In genomic region chr12:53124131-53124530, GRCm38 (mm10) we compare ENCODE assay signal across 8 mouse cellular contexts.
DNase-seq lines count a peak whose midpoint lies in the region; ATAC-seq lines count a peak whose summit lies in the region.

No protein-coding gene starts in this region.

- no peak overlapping the region for H3K4me3 ChIP-seq in heart, embryonic 13.5 days
- H3K4me3 ChIP-seq in midbrain, embryonic 15.5 days: no peak overlapping the region

- peak; percentile 19 for DNase-seq in cerebellum, adult 9-10 months
- DNase-seq in cerebellum, adult 9-11 months: no peak
- peak; percentile 52 for DNase-seq in Muller cell, postnatal 12 days (ENCODE audit: inconsistent ontology term)
- peak; percentile 29 to 35 for DNase-seq in kidney, postnatal 4 days
- DNase-seq in T-cell, adult 2 months (ENCODE audit: low spot score): no peak
- no peak for DNase-seq in thymus, postnatal 4 days

- peaks cover 9% of the 10 kb centered on the region for H3K36me3 ChIP-seq in heart, embryonic 13.5 days
- H3K36me3 ChIP-seq in midbrain, embryonic 15.5 days (replicated peaks): no peaks in the 10 kb centered on the region

- peak overlapping the region; percentile 15; the same call in 1 of the 2 replicates for H3K4me2 ChIP-seq in heart, embryonic 13.5 days
- H3K4me2 ChIP-seq in midbrain, embryonic 15.5 days: peak overlapping the region; percentile 23

- H3K27ac ChIP-seq in heart, embryonic 13.5 days (replicated peaks): no peak overlapping the region
- peak overlapping the region; percentile 61 for H3K27ac ChIP-seq in midbrain, embryonic 15.5 days

- 60% methylated on average over 7 of the region's 7 CpGs for WGBS in heart, embryonic 13.5 days
- WGBS in midbrain, embryonic 15.5 days: 33% methylated on average over 7 of the region's 7 CpGs

- H3K9me3 ChIP-seq in heart, embryonic 13.5 days: no peaks in the 10 kb centered on the region
- H3K9me3 ChIP-seq in midbrain, embryonic 15.5 days: no peaks in the 10 kb centered on the region

- no peak overlapping the region for H3K9ac ChIP-seq in heart, embryonic 13.5 days
- H3K9ac ChIP-seq in midbrain, embryonic 15.5 days: 0 out of 2 replicates have a peak overlapping the region, but pooled peaks have one; percentile 0

- H3K27me3 ChIP-seq in heart, embryonic 13.5 days (replicated peaks): no peaks in the 10 kb centered on the region
- H3K27me3 ChIP-seq in midbrain, embryonic 15.5 days (replicated peaks): no peaks in the 10 kb centered on the region

- H3K4me1 ChIP-seq in heart, embryonic 13.5 days: peaks cover 14% of the 10 kb centered on the region
- peaks cover 24% of the 10 kb centered on the region for H3K4me1 ChIP-seq in midbrain, embryonic 15.5 days

- no peak for ATAC-seq in heart, embryonic 13.5 days (ENCODE audit: extremely low read depth, insufficient number of reproducible peaks, low FRiP score, low TSS enrichment)
- peak; percentile 69 for ATAC-seq in midbrain, embryonic 15.5 days (replicated peaks)

Comparison
In these comparisons a context has a peak if more than half of its experiments do, and no peak if none do; other contexts are left out.
1. DNase-seq: peak in cerebellum, adult 9-10 months (single experiment), Muller cell, postnatal 12 days (single experiment) and kidney, postnatal 4 days (2 of 2); none in cerebellum, adult 9-11 months (single experiment), T-cell, adult 2 months (single experiment) and thymus, postnatal 4 days (single experiment).